Mouse (Mus musculus) hindbrain, embryonic 13.5 days (tissue): ENCODE measurements around the gene Fam129b. TPM values are rescaled to one million over a fixed set of nuclear protein-coding genes. Genes with fewer than 3 reads are reported as not detected.

Experiments
- ATAC-seq: fragments of 200-750 bp; cut with Nextera tagmentation; 2 replicates; pipeline ENCODE4 v1.8.0; 2017; ENCODE audit warnings: moderate TSS enrichment; ENCODE audit not compliant: low FRiP score
- H3K27ac ChIP-seq: fragments of 300-500 bp; sonication (generic); 2 replicates; pipeline ENCODE4 v1.5.1; 2015; ENCODE audit warnings: inconsistent platforms, mild to moderate bottlenecking, moderate library complexity
- H3K27me3 ChIP-seq: fragments of 300-500 bp; sonication (generic); 2 replicates; pipeline ENCODE4 v1.6.1; 2015; ENCODE audit warnings: mild to moderate bottlenecking, inconsistent platforms
- H3K36me3 ChIP-seq: fragments of 300-500 bp; sonication (generic); 2 replicates; pipeline ENCODE4 v1.6.1; 2015; ENCODE audit warnings: mild to moderate bottlenecking, inconsistent platforms
- H3K4me1 ChIP-seq: fragments of 300-500 bp; sonication (generic); replicated peaks from 2 replicates; pipeline ENCODE4 v1.6.1; 2015; ENCODE audit warnings: inconsistent platforms
- H3K4me2 ChIP-seq: fragments of 300-500 bp; sonication (generic); 2 replicates; pipeline ENCODE4 v1.6.1; 2015; ENCODE audit warnings: inconsistent platforms, mild to moderate bottlenecking, moderate library complexity
- H3K4me3 ChIP-seq: fragments of 300-500 bp; sonication (generic); 2 replicates; pipeline ENCODE4 v1.5.1; 2015; ENCODE audit warnings: mild to moderate bottlenecking, inconsistent platforms
- H3K9ac ChIP-seq: fragments of 300-500 bp; sonication (generic); 2 replicates; pipeline ENCODE4 v1.6.1; 2015; ENCODE audit warnings: mild to moderate bottlenecking, inconsistent platforms
- H3K9me3 ChIP-seq: fragments of 300-500 bp; sonication (generic); 2 replicates; pipeline ENCODE4 v1.6.1; 2016; ENCODE audit warnings: inconsistent platforms
- WGBS: fragments of 180-500 bp; shearing (Covaris S2); methylation state at CpG from one replicate; pipeline ENCODE4 v1.1.7; 2015; 5-methylcytosine and 5-hydroxymethylcytosine counted together
- polyA plus RNA-seq: library from polyadenylated mRNA; unstranded; fragments of >200 nt; fragmentation: Nextera tagmentation; extraction: Ambion mirVana; gene quantifications from 2 replicates; pipeline ENCODE4 v1.2.1, GENCODE M21; 2015

Fam129b gene
- polyA plus RNA-seq, 1 experiment from 2014 or later = 31.6 TPM

DNA sequence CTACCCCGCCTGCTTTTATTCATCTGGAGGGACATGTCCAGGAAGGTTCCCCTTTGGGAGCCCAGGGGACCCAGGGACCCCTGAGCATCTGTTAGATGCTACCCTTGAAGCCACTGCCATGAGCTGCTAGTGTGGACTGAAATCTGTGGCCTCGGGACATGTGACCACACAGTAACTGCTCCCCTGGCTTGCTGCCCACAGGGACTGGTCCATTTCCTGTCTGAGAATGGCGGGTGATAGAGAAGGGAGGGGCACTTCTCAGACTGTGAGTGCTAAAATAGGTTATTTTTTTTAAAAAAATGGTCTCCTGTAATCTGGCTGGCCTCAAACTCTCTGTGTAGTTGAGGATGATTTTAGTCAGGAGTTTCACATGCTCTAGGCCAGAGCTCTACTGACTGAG lies 5.8 kb downstream of the Fam129b start:
- WGBS = 46% methylated on average over 3 of the region's 3 CpGs
- Histone ChIP-seq H3K9ac (peak overlapping the region; percentile 49), H3K27ac (peak overlapping the region; percentile 64), H3K4me2 (peak overlapping the region; percentile 19; the same call in 1 of the 2 replicates), H3K27me3 (no peaks in the 10 kb centered on the region), H3K4me1 (peaks cover 84% of the 10 kb centered on the region), H3K9me3 (no peaks in the 10 kb centered on the region), H3K4me3 (no peak overlapping the region), H3K36me3 (no peaks in the 10 kb centered on the region)
- ATAC-seq = no peak

DNA sequence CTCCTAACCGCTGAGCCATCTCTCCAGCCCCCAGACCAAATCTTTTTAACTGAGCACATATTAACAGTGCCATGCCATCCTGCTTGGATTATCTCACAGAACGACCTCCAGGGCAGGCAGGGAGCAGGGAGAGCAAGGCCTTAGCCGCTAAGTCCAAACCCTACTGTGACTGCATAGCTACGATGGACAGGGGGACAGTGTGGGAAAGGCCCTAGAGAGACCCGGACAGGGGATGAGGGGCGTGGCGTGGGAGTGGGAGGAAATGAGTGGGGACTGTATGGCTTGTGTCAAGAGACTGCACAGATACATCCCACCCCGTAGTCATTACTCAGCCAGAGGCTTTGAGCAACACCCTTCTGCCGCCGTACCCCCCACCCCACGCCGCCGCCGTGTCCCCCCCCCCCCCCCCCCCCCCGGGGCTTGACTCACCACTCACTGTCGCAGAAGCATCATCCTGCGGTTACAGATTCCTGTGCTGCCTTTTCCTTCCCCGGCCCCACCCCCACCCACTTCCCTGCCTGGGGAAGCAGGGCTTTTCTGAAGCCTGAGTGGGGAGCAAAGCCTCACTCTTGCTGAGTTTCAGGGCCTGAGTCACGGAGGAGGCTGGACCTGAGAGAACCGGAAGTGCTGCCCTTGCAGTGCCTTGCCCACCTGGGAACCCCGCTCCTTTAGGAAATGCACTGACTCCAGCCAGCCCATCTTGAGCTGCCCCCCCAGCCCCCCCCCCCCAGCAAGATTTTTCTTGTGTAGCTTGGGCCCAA lies 6.5 kb downstream of the Fam129b start:
- H3K4me1 ChIP-seq = peaks cover 76% of the 10 kb centered on the region
- H3K4me3 ChIP-seq = no peak overlapping the region
- H3K4me2 ChIP-seq = no peak overlapping the region; the same call in 1 of the 2 replicates
- no peaks in the 10 kb centered on the region for H3K36me3 ChIP-seq
- H3K27me3 ChIP-seq = no peaks in the 10 kb centered on the region
- no peak overlapping the region for H3K9ac ChIP-seq
- WGBS = 62% methylated on average over 16 of the region's 21 CpGs
- no peak for ATAC-seq
- peak overlapping the region; percentile 64 for H3K27ac ChIP-seq
- no peaks in the 10 kb centered on the region for H3K9me3 ChIP-seq

DNA sequence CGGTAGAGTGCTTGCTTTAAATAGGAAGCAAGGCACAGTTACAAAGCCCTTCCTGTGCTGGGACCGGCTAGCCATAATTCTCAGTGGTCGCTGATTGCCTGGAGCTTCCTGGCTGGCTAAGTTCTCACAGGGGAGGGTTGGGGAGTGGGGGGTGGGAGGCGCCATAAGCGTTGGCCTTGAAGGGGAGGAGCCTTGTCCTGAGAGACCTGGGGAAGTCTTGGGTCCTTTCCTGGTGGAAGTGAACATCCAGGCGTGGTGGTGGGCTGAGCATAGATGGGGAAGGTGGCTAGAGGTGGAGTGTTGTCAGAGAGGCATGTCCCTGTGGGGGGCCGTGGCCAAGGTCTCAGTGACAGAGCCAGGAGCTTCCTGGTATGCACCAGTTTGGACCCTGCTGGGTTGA lies 8.8 kb downstream of the Fam129b start:
- WGBS = 47% methylated on average over 7 of the region's 7 CpGs
- peaks cover 68% of the 10 kb centered on the region for H3K4me1 ChIP-seq

DNA sequence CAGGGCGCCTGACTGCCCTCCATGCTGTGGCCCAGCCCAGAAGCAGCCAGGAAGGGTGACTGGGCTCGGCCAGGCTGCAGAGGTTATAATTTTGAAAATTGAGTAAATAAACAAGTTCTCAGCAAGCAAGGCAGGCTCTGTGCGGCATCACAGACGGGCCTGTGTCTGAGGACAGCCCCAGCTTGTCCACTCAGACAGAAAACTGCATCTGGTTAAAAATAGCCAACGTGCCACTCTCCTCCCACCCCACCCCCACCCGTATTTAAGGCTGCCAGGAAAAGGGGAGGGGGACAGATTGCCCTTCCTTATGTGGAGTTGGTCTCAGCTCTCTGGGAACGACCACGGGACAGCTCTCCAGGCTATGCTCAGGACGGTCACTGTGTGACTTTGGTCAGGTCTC lies 12.1 kb downstream of the Fam129b start:
- no peaks in the 10 kb centered on the region for H3K27me3 ChIP-seq
- H3K4me3 ChIP-seq = no peak overlapping the region
- 51% methylated on average over 7 of the region's 9 CpGs for WGBS
- ATAC-seq = no peak
- H3K4me1 ChIP-seq = peaks cover 42% of the 10 kb centered on the region
- H3K36me3 ChIP-seq = peaks cover 6% of the 10 kb centered on the region; the same call in 1 of the 2 replicates
- peak overlapping the region; percentile 74 for H3K27ac ChIP-seq
- H3K9ac ChIP-seq = no peak overlapping the region; the same call in 1 of the 2 replicates
- no peaks in the 10 kb centered on the region for H3K9me3 ChIP-seq
- no peak overlapping the region for H3K4me2 ChIP-seq

More for the DNA sequence above, 8.8 kb downstream of the Fam129b start:
- no peaks in the 10 kb centered on the region for H3K36me3 ChIP-seq
- no peak overlapping the region for H3K4me2 ChIP-seq
- no peaks in the 10 kb centered on the region for H3K9me3 ChIP-seq
- H3K27ac ChIP-seq = peak overlapping the region; percentile 58; the same call in 1 of the 2 replicates
- no peak overlapping the region for H3K4me3 ChIP-seq
- no peaks in the 10 kb centered on the region for H3K27me3 ChIP-seq
- no peak overlapping the region for H3K9ac ChIP-seq
- ATAC-seq = no peak

DNA sequence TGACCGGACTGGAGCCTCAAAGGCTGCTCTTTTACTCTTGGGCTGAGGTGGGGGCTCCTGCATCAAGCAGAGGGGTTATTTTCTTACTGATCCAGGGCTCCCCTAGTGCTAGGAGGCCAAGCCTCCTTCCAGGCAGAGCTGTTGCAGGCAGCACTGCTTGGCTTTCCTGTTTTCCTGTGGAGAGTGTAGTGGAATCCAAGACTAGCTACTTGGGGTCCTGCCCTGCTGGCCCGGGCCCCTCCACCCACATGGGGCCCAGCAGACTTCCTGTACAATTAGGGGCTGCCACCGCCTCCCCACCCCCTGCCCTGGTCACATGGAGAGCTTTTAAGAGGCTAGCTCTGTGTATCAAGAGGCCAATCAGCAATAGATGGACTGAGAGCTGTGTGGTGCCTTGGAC lies 12.6 kb downstream of the Fam129b start:
- no peak overlapping the region for H3K4me2 ChIP-seq
- no peak overlapping the region for H3K9ac ChIP-seq
- no peaks in the 10 kb centered on the region for H3K9me3 ChIP-seq
- H3K27me3 ChIP-seq = no peaks in the 10 kb centered on the region
- peak overlapping the region; percentile 74; the same call in 1 of the 2 replicates for H3K27ac ChIP-seq
- H3K4me1 ChIP-seq = peaks cover 37% of the 10 kb centered on the region
- WGBS = 43% methylated on average over 3 of the region's 3 CpGs
- no peak for ATAC-seq
- no peak overlapping the region for H3K4me3 ChIP-seq
- H3K36me3 ChIP-seq = peaks cover 12% of the 10 kb centered on the region; the same call in 1 of the 2 replicates

DNA sequence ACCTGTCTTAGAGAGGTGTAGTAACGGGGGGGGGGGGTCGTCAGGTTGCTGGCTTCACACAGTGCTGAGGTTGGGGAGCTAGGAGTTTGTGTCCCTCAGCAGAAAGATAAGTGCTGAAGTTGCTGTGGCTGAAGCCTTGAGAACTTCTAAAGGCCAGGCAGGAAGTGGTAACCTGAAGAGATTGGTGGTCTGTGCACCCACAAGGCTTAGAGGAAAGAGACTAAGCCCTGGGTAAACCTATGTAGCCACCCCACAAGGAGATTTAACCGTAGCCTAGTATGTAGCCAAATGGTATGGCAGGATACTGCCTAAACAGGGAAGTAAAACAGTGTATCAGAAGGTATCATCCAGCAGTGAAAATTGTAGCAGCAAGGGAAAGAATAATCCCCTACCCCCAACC lies 14.4 kb downstream of the Fam129b start:
- H3K27ac ChIP-seq = no peak overlapping the region
- peaks cover 13% of the 10 kb centered on the region; the same call in 1 of the 2 replicates for H3K36me3 ChIP-seq
- H3K4me1 ChIP-seq = peaks cover 29% of the 10 kb centered on the region
- H3K9me3 ChIP-seq = no peaks in the 10 kb centered on the region
- ATAC-seq = no peak
- no peaks in the 10 kb centered on the region for H3K27me3 ChIP-seq
- no peak overlapping the region for H3K4me2 ChIP-seq
- H3K9ac ChIP-seq = no peak overlapping the region
- no peak overlapping the region for H3K4me3 ChIP-seq
- WGBS = 78% methylated on average over 3 of the region's 3 CpGs

DNA sequence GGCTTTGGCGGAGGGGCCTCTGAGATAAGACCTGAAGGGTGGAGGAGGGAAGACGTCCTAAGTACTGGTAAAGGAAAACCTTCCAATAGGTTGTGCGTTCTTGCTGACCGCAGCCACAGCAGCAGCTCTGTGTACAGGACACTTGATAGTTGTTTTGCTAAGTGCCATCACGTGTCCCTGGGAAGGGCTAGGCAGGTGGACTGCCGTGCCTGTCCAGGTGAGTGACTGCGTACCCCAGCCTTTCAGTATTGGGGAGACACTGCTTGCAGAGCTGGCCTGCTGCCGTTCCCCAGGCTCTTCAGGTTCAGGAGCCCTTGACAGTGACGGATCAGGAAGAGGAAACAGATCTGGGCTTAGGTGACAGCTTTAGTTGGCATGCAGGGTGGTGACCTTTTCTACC lies 15.4 kb downstream of the Fam129b start:
- Histone ChIP-seq H3K9ac (no peak overlapping the region), H3K27me3 (no peaks in the 10 kb centered on the region), H3K4me2 (no peak overlapping the region), H3K4me3 (no peak overlapping the region), H3K36me3 (peaks cover 13% of the 10 kb centered on the region; the same call in 1 of the 2 replicates), H3K9me3 (no peaks in the 10 kb centered on the region), H3K27ac (no peak overlapping the region), H3K4me1 (peaks cover 38% of the 10 kb centered on the region)
- ATAC-seq = no peak
- 77% methylated on average over 9 of the region's 9 CpGs for WGBS

DNA sequence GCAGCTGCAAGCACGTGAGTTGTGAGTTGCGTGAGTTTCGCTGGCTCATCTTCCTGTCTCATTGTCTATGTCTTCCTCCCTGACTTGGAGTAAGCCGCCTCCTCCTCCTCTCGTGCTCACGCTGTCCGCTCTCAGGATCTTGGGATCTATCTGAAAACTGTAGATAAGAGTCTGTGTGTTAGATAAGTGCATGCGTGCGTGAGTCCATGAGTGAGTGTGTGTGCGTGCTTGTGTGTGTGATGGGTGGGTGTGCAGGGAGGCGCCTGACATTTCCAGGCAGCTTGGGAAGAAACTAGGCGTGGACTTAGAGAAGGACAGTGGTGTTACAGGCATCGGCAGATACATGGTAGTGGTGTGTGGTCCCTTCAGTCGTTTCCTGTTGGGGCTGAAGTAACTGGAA lies 16.6 kb downstream of the Fam129b start:
- WGBS = 90% methylated on average over 14 of the region's 14 CpGs
- Histone ChIP-seq H3K27ac (no peak overlapping the region), H3K9ac (no peak overlapping the region), H3K36me3 (peaks cover 13% of the 10 kb centered on the region; the same call in 1 of the 2 replicates), H3K27me3 (no peaks in the 10 kb centered on the region), H3K4me2 (no peak overlapping the region), H3K4me1 (peaks cover 50% of the 10 kb centered on the region), H3K4me3 (no peak overlapping the region), H3K9me3 (no peaks in the 10 kb centered on the region)
- no peak for ATAC-seq

DNA sequence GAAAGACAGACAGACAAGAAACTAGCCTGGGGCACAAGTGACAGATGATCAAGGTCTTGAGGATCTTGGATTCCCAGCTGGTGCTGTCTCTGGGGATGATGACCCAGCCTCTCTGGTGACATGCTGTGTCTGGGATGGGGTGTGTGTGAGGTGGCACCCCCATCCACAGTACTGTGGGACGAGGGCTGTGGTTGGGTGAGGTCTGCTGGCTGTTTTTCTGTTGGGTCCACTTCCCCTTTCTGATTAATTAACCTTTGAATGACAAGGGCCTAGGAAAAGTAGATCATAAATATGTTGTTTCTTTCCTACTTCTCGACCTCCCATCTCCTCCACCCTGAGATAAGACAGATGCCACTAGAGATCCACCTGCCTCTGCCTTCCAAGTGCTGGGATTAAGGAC lies 18.2 kb downstream of the Fam129b start:
- 80% methylated on average over 2 of the region's 2 CpGs for WGBS
- H3K9ac ChIP-seq = no peak overlapping the region
- H3K4me3 ChIP-seq = no peak overlapping the region
- H3K27ac ChIP-seq = no peak overlapping the region
- no peaks in the 10 kb centered on the region for H3K27me3 ChIP-seq
- no peak for ATAC-seq
- H3K9me3 ChIP-seq = no peaks in the 10 kb centered on the region
- H3K4me1 ChIP-seq = peaks cover 50% of the 10 kb centered on the region
- H3K36me3 ChIP-seq = peaks cover 13% of the 10 kb centered on the region; the same call in 1 of the 2 replicates
- no peak overlapping the region for H3K4me2 ChIP-seq

DNA sequence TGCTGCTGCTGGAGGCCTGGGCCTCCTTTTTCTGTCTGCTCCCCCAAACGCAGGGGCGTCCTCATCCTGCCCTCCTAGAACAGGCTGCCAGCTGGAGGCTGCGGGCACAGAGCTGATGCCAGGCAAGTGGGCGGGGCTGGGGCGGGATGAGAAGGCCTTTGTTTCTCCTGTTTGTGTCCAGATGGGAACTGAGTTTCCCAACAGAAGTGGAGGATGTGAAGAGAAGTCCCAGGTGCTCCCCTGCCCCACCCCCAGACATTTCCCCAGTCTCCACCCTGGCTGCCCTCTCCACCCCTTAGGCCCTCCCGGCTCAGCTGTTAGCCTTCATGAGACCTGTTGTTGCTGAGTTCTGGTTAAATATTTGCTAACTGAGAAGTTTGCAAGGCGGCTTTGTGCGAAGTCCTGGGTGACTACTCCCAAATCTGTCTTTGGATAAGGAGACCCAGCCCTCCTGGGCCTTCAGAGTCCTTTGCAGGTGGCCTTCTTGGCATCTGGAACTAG lies 19.7 kb downstream of the Fam129b start:
- peaks cover 13% of the 10 kb centered on the region; the same call in 1 of the 2 replicates for H3K36me3 ChIP-seq
- H3K27me3 ChIP-seq = no peaks in the 10 kb centered on the region
- ATAC-seq = no peak
- no peak overlapping the region for H3K4me2 ChIP-seq
- no peak overlapping the region for H3K4me3 ChIP-seq
- peak overlapping the region; percentile 49 for H3K27ac ChIP-seq
- H3K9me3 ChIP-seq = no peaks in the 10 kb centered on the region
- peaks cover 54% of the 10 kb centered on the region for H3K4me1 ChIP-seq
- 37% methylated on average over 8 of the region's 8 CpGs for WGBS
- 0 out of 2 replicates have a peak overlapping the region, but pooled peaks have one; percentile 21 for H3K9ac ChIP-seq

DNA sequence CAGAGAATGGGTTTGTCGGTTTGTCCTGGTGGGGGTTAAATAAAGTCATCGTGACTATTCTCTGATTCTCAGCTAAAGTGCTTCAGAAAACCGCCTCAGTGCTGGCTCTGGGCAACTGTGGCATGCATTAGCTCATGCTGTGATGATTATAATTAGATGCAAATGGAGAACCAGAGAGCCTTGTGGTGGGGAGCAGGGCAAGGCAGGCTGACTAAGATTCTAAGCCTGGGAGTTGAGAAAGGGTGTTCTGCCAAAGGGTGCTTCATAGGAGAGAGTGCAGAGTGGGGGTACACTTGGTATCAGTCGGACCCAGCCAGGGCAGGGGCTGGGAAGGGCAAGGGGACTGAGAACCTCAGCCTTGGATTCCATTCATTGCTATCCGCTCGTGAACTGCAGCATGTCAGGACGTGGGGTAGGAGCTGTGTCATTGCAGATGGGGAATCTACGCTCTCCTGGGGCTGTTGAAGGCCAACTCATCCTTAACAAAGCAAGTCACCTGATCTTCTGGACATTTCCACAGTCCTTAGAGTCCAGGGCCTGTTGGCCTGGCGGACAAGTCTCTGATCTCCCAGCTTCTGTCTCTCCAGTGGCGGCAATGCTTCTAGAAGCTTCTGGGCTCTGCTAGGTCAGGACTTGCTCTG lies 20.7 kb downstream of the Fam129b start:
- Histone ChIP-seq H3K9ac (0 out of 2 replicates have a peak overlapping the region, but pooled peaks have one; percentile 21), H3K4me1 (peaks cover 49% of the 10 kb centered on the region), H3K27me3 (no peaks in the 10 kb centered on the region), H3K4me2 (no peak overlapping the region), H3K9me3 (no peaks in the 10 kb centered on the region), H3K27ac (peak overlapping the region; percentile 49), H3K4me3 (no peak overlapping the region), H3K36me3 (peaks cover 13% of the 10 kb centered on the region; the same call in 1 of the 2 replicates)
- 0 out of 2 replicates have a peak, but pooled peaks have one; percentile 44 for ATAC-seq
- WGBS = 46% methylated on average over 10 of the region's 10 CpGs

DNA sequence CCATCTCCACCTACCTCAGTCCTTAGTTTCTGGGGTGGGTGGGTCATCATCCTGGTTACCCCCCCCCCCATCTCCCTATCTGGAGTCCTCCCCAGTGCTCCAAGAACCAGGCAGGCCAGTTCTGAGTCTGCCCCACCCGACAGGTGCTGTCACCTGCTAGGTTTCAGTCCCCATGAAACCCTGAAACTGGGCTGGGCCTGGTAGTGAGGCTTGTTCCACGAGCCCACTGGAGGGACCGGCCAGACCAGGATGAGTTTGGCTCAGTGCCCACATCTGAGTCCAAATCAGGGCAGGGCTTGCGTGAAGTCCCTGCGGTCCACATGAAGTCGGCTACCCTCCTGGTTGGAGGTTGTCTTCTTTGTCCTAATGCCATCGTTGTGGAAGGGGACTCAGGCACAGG lies 23.1 kb downstream of the Fam129b start:
- Histone ChIP-seq H3K4me1 (peaks cover 49% of the 10 kb centered on the region), H3K36me3 (no peaks in the 10 kb centered on the region), H3K27ac (no peak overlapping the region), H3K4me2 (no peak overlapping the region), H3K9ac (no peak overlapping the region; the same call in 1 of the 2 replicates), H3K27me3 (no peaks in the 10 kb centered on the region), H3K4me3 (no peak overlapping the region), H3K9me3 (no peaks in the 10 kb centered on the region)
- WGBS = 74% methylated on average over 7 of the region's 7 CpGs
- no peak for ATAC-seq
